Mouse (Mus musculus): ENCODE measurements at regions not wholly inside any gene's neighbourhood (a gene's known extent, or its start where the extent isn't known, plus 50 kb on each side); places are given as distances from the start of the nearest gene placed in this dataset.

- Histone ChIP-seq H3K4me3 (replicated peaks; ENCODE audit: low read length) (no peak overlapping the region), H3K9me3 (ENCODE audit: low read length) (peaks cover 29% of the 10 kb centered on the region), H3K27me3 (ENCODE audit: insufficient read depth, low read length) (no peaks in the 10 kb centered on the region), H3K4me1 (replicated peaks; ENCODE audit: low read depth, low read length) (no peaks in the 10 kb centered on the region), H3K36me3 (ENCODE audit: insufficient read depth, low read length) (no peaks in the 10 kb centered on the region)
- TF ChIP-seq CTCF (conservative IDR thresholded peaks at IDR 0.05; ENCODE audit: low read length), result no peak
- no peak for TF ChIP-seq NANOG (IDR thresholded peaks at IDR 0.05; ENCODE audit: borderline replicate concordance, low read length)
- no peak for TF ChIP-seq POU5F1 (IDR thresholded peaks at IDR 0.05; ENCODE audit: borderline replicate concordance, low read length)
Observed at GRCm38 (mm10) chr13:72198341-72199105, 235.0 kb upstream of the Irx1 start.

DNA sequence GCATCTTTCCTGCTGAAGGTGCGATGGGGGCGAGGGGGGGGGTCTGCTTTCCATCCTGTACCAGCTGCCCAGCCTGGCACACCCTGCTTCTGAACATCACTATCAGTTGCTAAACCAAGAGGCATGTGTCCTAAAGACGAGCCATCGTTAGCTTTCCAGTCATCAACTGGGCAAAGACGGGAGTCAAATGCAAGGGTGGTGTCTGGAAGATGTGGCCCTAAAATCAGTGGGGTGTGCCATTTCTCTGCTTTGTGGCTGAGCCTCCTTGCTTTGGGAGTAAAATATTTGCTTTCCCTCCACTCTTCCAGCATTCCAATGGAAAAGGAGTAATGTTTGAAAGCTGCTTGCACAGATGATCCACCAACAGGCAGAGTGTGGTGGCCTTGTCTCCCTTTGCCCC, 246.0 kb upstream of the Irx1 start:
- H3K9me3 ChIP-seq (ENCODE audit: low read length), result no peaks in the 10 kb centered on the region
- no peak for TF ChIP-seq NANOG (IDR thresholded peaks at IDR 0.05; ENCODE audit: borderline replicate concordance, low read length)
- no peak for TF ChIP-seq POU5F1 (IDR thresholded peaks at IDR 0.05; ENCODE audit: borderline replicate concordance, low read length)
- TF ChIP-seq CTCF (conservative IDR thresholded peaks at IDR 0.05; ENCODE audit: low read length), result no peak
- H3K27me3 ChIP-seq (ENCODE audit: insufficient read depth, low read length), result no peaks in the 10 kb centered on the region
- H3K4me3 ChIP-seq (replicated peaks; ENCODE audit: low read length), result no peak overlapping the region
- H3K36me3 ChIP-seq (ENCODE audit: insufficient read depth, low read length), result no peaks in the 10 kb centered on the region
- no peaks in the 10 kb centered on the region for H3K4me1 ChIP-seq (replicated peaks; ENCODE audit: low read depth, low read length)

- H3K4me1 ChIP-seq (replicated peaks; ENCODE audit: low read depth, low read length), result no peaks in the 10 kb centered on the region
- H3K36me3 ChIP-seq (ENCODE audit: insufficient read depth, low read length), result no peaks in the 10 kb centered on the region
- TF ChIP-seq NANOG (IDR thresholded peaks at IDR 0.05; ENCODE audit: borderline replicate concordance, low read length) (no peak), CTCF (conservative IDR thresholded peaks at IDR 0.05; ENCODE audit: low read length) (no peak), POU5F1 (IDR thresholded peaks at IDR 0.05; ENCODE audit: borderline replicate concordance, low read length) (no peak)
- no peak overlapping the region for H3K4me3 ChIP-seq (replicated peaks; ENCODE audit: low read length)
- no peaks in the 10 kb centered on the region for H3K9me3 ChIP-seq (ENCODE audit: low read length)
- no peaks in the 10 kb centered on the region for H3K27me3 ChIP-seq (ENCODE audit: insufficient read depth, low read length)
Observed at GRCm38 (mm10) chr13:72209946-72210456, 246.5 kb upstream of the Irx1 start.

DNA sequence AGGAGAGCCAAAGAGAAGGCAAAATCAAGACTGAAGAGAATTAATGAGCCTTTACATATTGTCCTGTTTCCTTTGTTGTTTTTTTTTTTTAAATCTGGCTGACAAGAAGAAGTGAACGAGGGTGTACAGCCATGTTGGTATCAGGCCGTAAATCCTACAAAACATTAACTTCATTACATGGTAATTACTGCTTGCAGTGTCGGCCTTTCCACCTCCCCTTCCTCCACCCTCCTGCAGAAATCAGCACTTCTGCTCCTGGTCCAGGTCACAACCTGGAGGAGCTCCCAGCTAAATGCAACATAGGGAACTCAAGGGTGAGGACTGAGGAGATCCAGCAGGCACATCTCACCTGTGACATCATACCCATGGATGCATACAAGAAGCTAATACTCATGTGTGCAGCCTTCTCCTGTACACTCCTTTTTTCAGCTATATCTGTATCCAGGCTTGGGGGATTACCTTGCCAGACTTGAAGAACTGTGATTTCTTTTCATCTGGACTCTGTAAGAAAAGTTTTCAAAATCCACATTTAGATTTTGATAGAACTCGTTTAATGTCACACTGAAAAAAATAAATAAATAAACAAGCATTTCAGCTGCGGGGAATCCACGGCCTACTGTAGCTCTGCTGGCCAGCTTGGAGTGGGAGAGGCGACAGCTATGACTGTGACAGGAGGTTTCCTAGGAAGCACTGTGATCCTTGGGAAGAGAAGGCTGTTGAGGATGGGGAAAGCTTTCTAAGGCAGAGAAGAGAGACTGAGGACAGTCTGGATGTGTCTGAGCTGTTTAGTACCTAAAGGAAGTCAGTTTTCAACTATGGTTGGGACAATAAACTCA, 247.2 kb upstream of the Irx1 start:
- H3K9me3 ChIP-seq (ENCODE audit: low read length), result no peaks in the 10 kb centered on the region
- no peak overlapping the region for H3K4me3 ChIP-seq (replicated peaks; ENCODE audit: low read length)
- no peak for TF ChIP-seq POU5F1 (IDR thresholded peaks at IDR 0.05; ENCODE audit: borderline replicate concordance, low read length)
- TF ChIP-seq CTCF (conservative IDR thresholded peaks at IDR 0.05; ENCODE audit: low read length), result no peak
- TF ChIP-seq NANOG (IDR thresholded peaks at IDR 0.05; ENCODE audit: borderline replicate concordance, low read length), result no peak
- H3K36me3 ChIP-seq (ENCODE audit: insufficient read depth, low read length), result no peaks in the 10 kb centered on the region
- no peaks in the 10 kb centered on the region for H3K4me1 ChIP-seq (replicated peaks; ENCODE audit: low read depth, low read length)
- no peaks in the 10 kb centered on the region for H3K27me3 ChIP-seq (ENCODE audit: insufficient read depth, low read length)

GRCm38 (mm10) chr13:72211716-72212115, 248.2 kb upstream of the Irx1 start:
- H3K9me3 ChIP-seq (ENCODE audit: low read length), result no peaks in the 10 kb centered on the region
- H3K4me1 ChIP-seq (replicated peaks; ENCODE audit: low read depth, low read length), result no peaks in the 10 kb centered on the region
- no peak overlapping the region for H3K4me3 ChIP-seq (replicated peaks; ENCODE audit: low read length)
- H3K27me3 ChIP-seq (ENCODE audit: insufficient read depth, low read length), result no peaks in the 10 kb centered on the region
- no peaks in the 10 kb centered on the region for H3K36me3 ChIP-seq (ENCODE audit: insufficient read depth, low read length)
- TF ChIP-seq POU5F1 (IDR thresholded peaks at IDR 0.05; ENCODE audit: borderline replicate concordance, low read length) (no peak), NANOG (IDR thresholded peaks at IDR 0.05; ENCODE audit: borderline replicate concordance, low read length) (no peak), CTCF (conservative IDR thresholded peaks at IDR 0.05; ENCODE audit: low read length) (no peak)

DNA sequence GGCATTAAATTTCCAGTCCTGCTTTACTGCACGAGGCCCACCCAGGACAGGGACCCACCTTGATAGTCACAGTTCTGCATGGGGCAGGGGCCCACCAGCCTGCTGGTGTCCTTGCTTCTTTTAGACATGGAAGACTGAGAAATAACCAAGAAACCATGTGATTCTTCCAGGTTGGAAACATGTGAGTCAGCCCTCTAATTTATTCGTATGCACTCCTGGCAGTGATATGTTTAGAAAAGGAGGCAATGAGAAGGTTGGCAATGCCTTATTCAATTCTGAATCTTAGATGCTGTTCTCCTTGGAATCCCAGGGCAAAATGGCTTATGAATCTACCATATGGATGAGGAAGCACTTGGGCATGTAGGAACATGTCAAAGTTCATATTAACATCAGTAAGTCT, 249.2 kb upstream of the Irx1 start:
- no peaks in the 10 kb centered on the region for H3K4me1 ChIP-seq (replicated peaks; ENCODE audit: low read depth, low read length)
- H3K4me3 ChIP-seq (replicated peaks; ENCODE audit: low read length), result no peak overlapping the region
- no peaks in the 10 kb centered on the region for H3K27me3 ChIP-seq (ENCODE audit: insufficient read depth, low read length)
- no peaks in the 10 kb centered on the region for H3K9me3 ChIP-seq (ENCODE audit: low read length)
- H3K36me3 ChIP-seq (ENCODE audit: insufficient read depth, low read length), result no peaks in the 10 kb centered on the region
- TF ChIP-seq NANOG (IDR thresholded peaks at IDR 0.05; ENCODE audit: borderline replicate concordance, low read length) (no peak), POU5F1 (IDR thresholded peaks at IDR 0.05; ENCODE audit: borderline replicate concordance, low read length) (no peak), CTCF (conservative IDR thresholded peaks at IDR 0.05; ENCODE audit: low read length) (no peak)

- no peaks in the 10 kb centered on the region for H3K27me3 ChIP-seq (ENCODE audit: insufficient read depth, low read length)
- TF ChIP-seq CTCF (conservative IDR thresholded peaks at IDR 0.05; ENCODE audit: low read length), result no peak
- TF ChIP-seq NANOG (IDR thresholded peaks at IDR 0.05; ENCODE audit: borderline replicate concordance, low read length), result no peak
- no peak for TF ChIP-seq POU5F1 (IDR thresholded peaks at IDR 0.05; ENCODE audit: borderline replicate concordance, low read length)
- H3K4me1 ChIP-seq (replicated peaks; ENCODE audit: low read depth, low read length), result no peaks in the 10 kb centered on the region
- H3K36me3 ChIP-seq (ENCODE audit: insufficient read depth, low read length), result no peaks in the 10 kb centered on the region
- no peaks in the 10 kb centered on the region for H3K9me3 ChIP-seq (ENCODE audit: low read length)
- no peak overlapping the region for H3K4me3 ChIP-seq (replicated peaks; ENCODE audit: low read length)
Observed at GRCm38 (mm10) chr13:72219329-72219728, 255.8 kb upstream of the Irx1 start.

GRCm38 (mm10) chr13:72227102-72227501, 263.6 kb upstream of the Irx1 start:
- Histone ChIP-seq H3K27me3 (ENCODE audit: insufficient read depth, low read length) (no peaks in the 10 kb centered on the region), H3K36me3 (ENCODE audit: insufficient read depth, low read length) (no peaks in the 10 kb centered on the region), H3K4me3 (replicated peaks; ENCODE audit: low read length) (no peak overlapping the region), H3K4me1 (replicated peaks; ENCODE audit: low read depth, low read length) (no peaks in the 10 kb centered on the region), H3K9me3 (ENCODE audit: low read length) (no peaks in the 10 kb centered on the region)
- TF ChIP-seq CTCF (conservative IDR thresholded peaks at IDR 0.05; ENCODE audit: low read length) (no peak), NANOG (IDR thresholded peaks at IDR 0.05; ENCODE audit: borderline replicate concordance, low read length) (no peak), POU5F1 (IDR thresholded peaks at IDR 0.05; ENCODE audit: borderline replicate concordance, low read length) (no peak)
